Mouse (Mus musculus): ENCODE data around the gene Tomm22. TPM values are rescaled to one million over a fixed set of nuclear protein-coding genes. Genes with fewer than 3 reads are reported as not detected.

The Tomm22 gene
- polyA plus RNA-seq, 1 experiment, result 145 TPM

DNA sequence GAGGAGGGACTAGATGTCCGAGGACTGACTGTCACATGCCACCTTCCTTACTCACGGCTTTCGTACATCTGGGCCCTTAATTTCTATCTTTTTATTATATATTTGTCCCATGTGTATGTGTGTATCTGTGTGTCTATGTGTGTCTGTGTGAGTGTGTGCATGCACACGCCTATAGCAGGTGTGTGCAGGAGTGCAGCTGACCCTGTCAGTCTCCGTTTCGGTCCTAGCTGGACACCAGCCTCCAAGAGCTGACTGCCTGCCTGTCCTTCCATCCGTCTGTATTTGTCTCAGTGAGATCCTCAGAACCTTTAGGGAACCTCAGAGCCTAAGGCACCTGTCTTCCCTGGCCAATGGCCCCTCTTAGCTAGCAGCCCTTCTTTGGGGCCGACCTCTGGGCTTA lies 49.6 kb downstream of the Tomm22 start:
- Histone ChIP-seq H3K36me3 (ENCODE audit: control insufficient read depth, insufficient read depth, low read length, poor library complexity, severe bottlenecking) (peaks cover 3% of the 10 kb centered on the region; the same call in 1 of the 2 replicates), H3K9ac (ENCODE audit: low read depth, poor library complexity, severe bottlenecking) (no peak overlapping the region), H3K4me1 (ENCODE audit: control insufficient read depth, insufficient read depth, low read length) (no peaks in the 10 kb centered on the region)

DNA sequence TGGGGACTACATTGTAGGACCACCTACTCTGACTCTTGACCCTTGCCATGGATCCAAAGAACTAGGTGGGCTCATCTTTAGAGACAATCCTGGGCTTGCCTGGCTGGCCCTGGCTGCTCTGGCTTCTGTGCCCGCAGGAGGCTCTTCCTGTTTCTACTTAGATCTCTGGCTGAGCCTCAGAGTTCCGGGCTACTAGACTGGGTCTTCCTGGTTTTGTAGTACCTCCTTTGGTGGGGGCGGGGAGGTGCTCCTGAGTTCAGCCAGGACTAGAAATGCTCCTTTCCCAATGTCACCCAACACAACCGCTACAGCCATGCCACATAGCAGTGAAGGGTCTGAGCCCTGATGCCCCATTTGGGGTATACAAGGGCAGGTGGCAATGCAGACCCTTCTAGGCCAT lies 50.1 kb downstream of the Tomm22 start:
- no peaks in the 10 kb centered on the region for H3K9me3 ChIP-seq (replicated peaks; ENCODE audit: control insufficient read depth, insufficient read depth, low read length, poor library complexity, severe bottlenecking)
- no peak for TF ChIP-seq POLR2A (IDR thresholded peaks at IDR 0.05; ENCODE audit: insufficient read depth, low read length)
- no peak for TF ChIP-seq EP300 (IDR thresholded peaks at IDR 0.05; ENCODE audit: insufficient read depth, low read depth, low read length)
- TF ChIP-seq CTCF (IDR thresholded peaks at IDR 0.05; ENCODE audit: low read depth, low read length), result no peak
- H3K27ac ChIP-seq (ENCODE audit: insufficient read depth, low read length), result no peak overlapping the region
- no peak overlapping the region for H3K4me3 ChIP-seq (ENCODE audit: low read depth, low read length)
- H3K27me3 ChIP-seq (ENCODE audit: control insufficient read depth, insufficient read depth, low read length, poor library complexity, severe bottlenecking), result no peaks in the 10 kb centered on the region
- H3K36me3 ChIP-seq (ENCODE audit: control insufficient read depth, insufficient read depth, low read length, poor library complexity, severe bottlenecking), result peaks cover 3% of the 10 kb centered on the region; the same call in 1 of the 2 replicates
- H3K4me1 ChIP-seq (ENCODE audit: control insufficient read depth, insufficient read depth, low read length), result no peaks in the 10 kb centered on the region
- no peak overlapping the region for H3K9ac ChIP-seq (ENCODE audit: low read depth, poor library complexity, severe bottlenecking)

More for the DNA sequence above, 49.6 kb downstream of the Tomm22 start:
- TF ChIP-seq POLR2A (IDR thresholded peaks at IDR 0.05; ENCODE audit: insufficient read depth, low read length) (no peak), EP300 (IDR thresholded peaks at IDR 0.05; ENCODE audit: insufficient read depth, low read depth, low read length) (no peak), CTCF (IDR thresholded peaks at IDR 0.05; ENCODE audit: low read depth, low read length) (no peak)
- no peaks in the 10 kb centered on the region for H3K27me3 ChIP-seq (ENCODE audit: control insufficient read depth, insufficient read depth, low read length, poor library complexity, severe bottlenecking)
- H3K4me3 ChIP-seq (ENCODE audit: low read depth, low read length), result no peak overlapping the region
- H3K9me3 ChIP-seq (replicated peaks; ENCODE audit: control insufficient read depth, insufficient read depth, low read length, poor library complexity, severe bottlenecking), result no peaks in the 10 kb centered on the region
- no peak overlapping the region for H3K27ac ChIP-seq (ENCODE audit: insufficient read depth, low read length)

Other genes starting within 250 kb of the Tomm22 start
- gene Csnk1e, start 215.3 kb upstream of the Tomm22 start, polyA plus RNA-seq (2011; ENCODE audit: insufficient read depth, insufficient read length, low read depth, missing spikeins), result 113 and 116 TPM in 2 replicates
- gene Kcnj4, start 165.6 kb upstream of the Tomm22 start, polyA plus RNA-seq (2011; ENCODE audit: insufficient read depth, insufficient read length, low read depth, missing spikeins), result 4.5 TPM in 2 replicates
- gene Kdelr3, start 154.4 kb upstream of the Tomm22 start, polyA plus RNA-seq (2011; ENCODE audit: insufficient read depth, insufficient read length, low read depth, missing spikeins), result 41.4 and 43.9 TPM in 2 replicates
- 375 and 392 TPM in 2 replicates for gene Ddx17, start 124.1 kb upstream of the Tomm22 start, polyA plus RNA-seq (2011; ENCODE audit: insufficient read depth, insufficient read length, low read depth, missing spikeins)
- gene Dmc1, start 65.8 kb upstream of the Tomm22 start, polyA plus RNA-seq (2011; ENCODE audit: insufficient read depth, insufficient read length, low read depth, missing spikeins), result 23.5 and 26.8 TPM in 2 replicates
- gene Fam227a, start 11.9 kb upstream of the Tomm22 start, polyA plus RNA-seq (2011; ENCODE audit: insufficient read depth, insufficient read length, low read depth, missing spikeins), result 3.2 and 3.4 TPM in 2 replicates
- gene Cby1, start 11.7 kb upstream of the Tomm22 start, polyA plus RNA-seq (2011; ENCODE audit: insufficient read depth, insufficient read length, low read depth, missing spikeins), result 22.0 and 28.7 TPM in 2 replicates
- 20.7 and 20.9 TPM in 2 replicates for gene Josd1, start 17.1 kb downstream of the Tomm22 start, polyA plus RNA-seq (2011; ENCODE audit: insufficient read depth, insufficient read length, low read depth, missing spikeins)
- gene Gtpbp1, start 20.0 kb downstream of the Tomm22 start, polyA plus RNA-seq (2011; ENCODE audit: insufficient read depth, insufficient read length, low read depth, missing spikeins), result 32.4 and 38.3 TPM in 2 replicates
- gene Sun2, start 71.7 kb downstream of the Tomm22 start, polyA plus RNA-seq (2011; ENCODE audit: insufficient read depth, insufficient read length, low read depth, missing spikeins), result 7.8 and 11.7 TPM in 2 replicates
- gene Dnal4, start 107.0 kb downstream of the Tomm22 start, polyA plus RNA-seq (2011; ENCODE audit: insufficient read depth, insufficient read length, low read depth, missing spikeins), result 15.7 and 19.9 TPM in 2 replicates
- 8.0 and 9.7 TPM in 2 replicates for gene Nptxr, start 133.9 kb downstream of the Tomm22 start, polyA plus RNA-seq (2011; ENCODE audit: insufficient read depth, insufficient read length, low read depth, missing spikeins)
- gene Npcd, start 163.4 kb downstream of the Tomm22 start, polyA plus RNA-seq (2011; ENCODE audit: insufficient read depth, insufficient read length, low read depth, missing spikeins), result 1.2 TPM in 1 of 2 replicates, not detected in the other
- 25.7 and 28.7 TPM in 2 replicates for gene Cbx6, start 163.8 kb downstream of the Tomm22 start, polyA plus RNA-seq (2011; ENCODE audit: insufficient read depth, insufficient read length, low read depth, missing spikeins)
- 98.9 and 114 TPM in 2 replicates for gene Apobec3, start 220.8 kb downstream of the Tomm22 start, polyA plus RNA-seq (2011; ENCODE audit: insufficient read depth, insufficient read length, low read depth, missing spikeins)

All from ES-Bruce4 (cell line).